26 mouse cellular contexts compared by ENCODE assay signal in the genomic region with DNA sequence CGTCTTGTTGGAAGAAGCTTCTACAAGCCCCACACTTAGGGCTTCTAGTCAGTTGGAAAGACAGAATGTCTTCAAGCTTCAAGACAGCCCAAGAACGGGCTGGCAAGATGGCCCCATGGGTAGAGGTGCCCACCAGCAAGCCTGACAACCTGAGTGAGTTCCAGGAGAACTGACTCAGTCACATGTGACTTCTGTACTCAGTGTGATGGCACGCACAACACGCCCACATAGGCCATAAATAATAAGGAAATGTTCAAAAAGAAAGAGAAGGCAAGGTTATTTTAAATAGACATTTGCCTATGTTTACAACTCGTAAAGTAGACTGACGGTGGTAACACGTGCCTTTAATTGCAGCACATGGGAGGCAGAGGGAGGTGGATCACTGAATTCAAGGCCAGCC. TPM values are rescaled to one million over a fixed set of nuclear protein-coding genes. Genes with fewer than 3 reads are reported as not detected.
DNase-seq lines count a peak whose midpoint lies in the region; ATAC-seq lines count a peak whose summit lies in the region.
"Had no signal": no experiment of that assay in that cellular context is flagged by ENCODE, and none has a peak within 500 bp of the region (broad histone marks: within the 10 kb centered on the region; RNA-seq: fewer than 3 reads in every experiment).

No protein-coding gene starts in this region.

- H3K9ac ChIP-seq in intestine, embryonic 16.5 days (ENCODE audit: low read depth, low read length) = no peak overlapping the region
- no peak overlapping the region for H3K9ac ChIP-seq in midbrain, embryonic 13.5 days (replicated peaks)
- H3K9ac ChIP-seq: forebrain, embryonic 13.5 days; forebrain, postnatal 0 days; heart, embryonic 13.5 days; hindbrain, embryonic 14.5 days had no signal

- H3K27ac ChIP-seq in intestine, embryonic 16.5 days (ENCODE audit: low read length) = no peak overlapping the region
- no peak overlapping the region for H3K27ac ChIP-seq in midbrain, embryonic 13.5 days
- H3K27ac ChIP-seq: forebrain, embryonic 10.5 days; forebrain, embryonic 13.5 days; gastrocnemius, adult 2 months; heart, embryonic 13.5 days; hindbrain, embryonic 14.5 days; hindbrain, postnatal 0 days had no signal

- H3K9me3 ChIP-seq in intestine, embryonic 16.5 days (ENCODE audit: control insufficient read depth, low read length) = no peaks in the 10 kb centered on the region
- H3K9me3 ChIP-seq in midbrain, embryonic 13.5 days = no peaks in the 10 kb centered on the region
- H3K9me3 ChIP-seq: forebrain, embryonic 10.5 days; forebrain, embryonic 13.5 days; G1E; heart, embryonic 13.5 days had no signal

- peak; percentile 14 for DNase-seq in adrenal gland, adult 2 months
- no peak for DNase-seq in adrenal gland, postnatal 4 days (ENCODE audit: low spot score in 2 of 2)
- DNase-seq in brain, adult 2 months (ENCODE audit: low read depth, low spot score) = peak; percentile 10
- DNase-seq in gastrocnemius, postnatal 14 days = no peak
- DNase-seq in thymus, postnatal 14 days = no peak
- DNase-seq: cerebellum, adult 18-20 months; cerebellum, adult 9-10 months; cerebellum, postnatal 14 days; forebrain, postnatal 0 days; gastrocnemius, adult 2 months; gastrocnemius, postnatal 25 days; heart, adult 18-20 months; heart, postnatal 14 days; heart, postnatal 4 days; kidney, adult 2 months had no signal

- no peak overlapping the region for H3K4me2 ChIP-seq in intestine, embryonic 16.5 days (ENCODE audit: low read depth, low read length)
- no peak overlapping the region for H3K4me2 ChIP-seq in midbrain, embryonic 13.5 days (replicated peaks)
- H3K4me2 ChIP-seq: forebrain, embryonic 13.5 days; heart, embryonic 13.5 days; hindbrain, embryonic 14.5 days had no signal

- H3K27me3 ChIP-seq in intestine, embryonic 16.5 days (replicated peaks; ENCODE audit: control insufficient read depth, insufficient read depth, low read length) = no peaks in the 10 kb centered on the region
- H3K27me3 ChIP-seq in midbrain, embryonic 13.5 days = 0 out of 2 replicates have a peak, but pooled peaks cover 3% of the 10 kb centered on the region
- H3K27me3 ChIP-seq: CH12.LX; forebrain, embryonic 13.5 days; heart, embryonic 13.5 days had no signal

- no peaks in the 10 kb centered on the region for H3K4me1 ChIP-seq in intestine, embryonic 16.5 days (ENCODE audit: control insufficient read depth, insufficient read depth, low read length)
- peaks cover 9% of the 10 kb centered on the region for H3K4me1 ChIP-seq in midbrain, embryonic 13.5 days (replicated peaks)

- ATAC-seq in CD4-positive, CD25-positive, alpha-beta regulatory T cell, adult 4 months = peak; percentile 23
- peak; percentile 76 for ATAC-seq in intestine, embryonic 16.5 days
- ATAC-seq in midbrain, embryonic 13.5 days = no peak
- ATAC-seq: forebrain, embryonic 13.5 days; forebrain, postnatal 0 days; hindbrain, postnatal 0 days; Patski had no signal

- H3K36me3 ChIP-seq in intestine, embryonic 16.5 days (ENCODE audit: control insufficient read depth, insufficient read depth, low read length) = no peaks in the 10 kb centered on the region
- H3K36me3 ChIP-seq in midbrain, embryonic 13.5 days = no peaks in the 10 kb centered on the region

- no peak overlapping the region for H3K4me3 ChIP-seq in intestine, embryonic 16.5 days (ENCODE audit: low read length)
- H3K4me3 ChIP-seq in midbrain, embryonic 13.5 days (replicated peaks) = no peak overlapping the region
- H3K4me3 ChIP-seq: forebrain, embryonic 10.5 days; forebrain, embryonic 13.5 days; gastrocnemius, adult 2 months; heart, embryonic 13.5 days had no signal

- intact Hi-C loops in gastrocnemius, postnatal 14 days (cut with DNase I; ENCODE audit: low total_unique reads) = no loop called here

- WGBS in intestine, embryonic 16.5 days = 75% methylated on average over 7 of the region's 7 CpGs
- 90% methylated on average over 7 of the region's 7 CpGs for WGBS in midbrain, embryonic 13.5 days

RNA-seq across cellular contexts. Expression of a gene that starts 7.7 kb away (rescaled TPM):
- 10 to 100 TPM in 1 of 2 experiments, 1 to 10 TPM in 1; 7.0 to 10.5 TPM for total RNA-seq in adrenal gland, adult 2 months (2021)
- 4.6 and 4.8 TPM in 2 replicates for polyA plus RNA-seq in adrenal gland, adult 2 months (2012; rRNA removed)
- total RNA-seq in adrenal gland, postnatal 4 days (2021) = 10 to 100 TPM in 1 of 2 experiments, 1 to 10 TPM in 1; 9.8 to 16.6 TPM
- polyA plus RNA-seq in CD4-positive, CD25-positive, alpha-beta regulatory T cell, adult 4 months (2017; shearing (Covaris generic)) = 10 to 100 TPM; 21.4 to 30.8 TPM
- polyA plus RNA-seq in intestine, embryonic 16.5 days (2015; fragmentation: Nextera tagmentation; extraction: Ambion mirVana) = 5.0 and 7.0 TPM in 2 replicates
- total RNA-seq in gastrocnemius, postnatal 14 days (2021) = 1 to 10 TPM; 1.3 to 1.5 TPM
- 7.6 and 10.9 TPM in 2 replicates for polyA plus RNA-seq in midbrain, embryonic 13.5 days (2015; fragmentation: Nextera tagmentation; extraction: Ambion mirVana)

Comparison
In these comparisons a context has a peak if more than half of its experiments do, and no peak if none do; other contexts are left out.
1. DNase-seq: peak in adrenal gland, adult 2 months (single experiment) and brain, adult 2 months (single experiment); none in adrenal gland, postnatal 4 days (0 of 2), gastrocnemius, postnatal 14 days (single experiment) and thymus, postnatal 14 days (single experiment).